Mouse (Mus musculus): Measurements from ENCODE around the gene Ces1a.

DNA sequence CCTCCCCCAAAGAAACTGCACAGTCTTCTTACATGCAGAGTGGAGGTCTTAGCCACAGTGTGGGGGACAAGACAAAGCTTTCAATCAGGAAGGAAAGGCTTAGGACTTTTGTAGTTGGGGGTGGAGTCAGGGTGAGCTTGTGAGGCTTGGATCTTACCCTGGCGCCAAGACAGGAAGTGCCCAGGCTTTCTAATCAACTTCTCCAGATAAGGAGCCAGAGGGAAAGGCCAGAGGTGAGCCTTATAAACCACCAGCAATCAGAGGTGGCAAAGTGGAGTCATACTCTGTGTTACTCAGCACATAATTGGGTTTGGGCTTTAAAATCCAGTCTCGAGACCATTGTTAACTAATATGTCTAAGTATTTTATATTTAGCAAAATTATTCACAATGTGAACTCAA, 7.2 kb upstream of the Ces1a start:
- TF ChIP-seq POLR2A (IDR thresholded peaks at IDR 0.05; ENCODE audit: borderline replicate concordance, low read depth, low read length) = no peak
- no peak for TF ChIP-seq CTCF (IDR thresholded peaks at IDR 0.05; ENCODE audit: low read depth, low read length)
